Mouse (Mus musculus): ENCODE data around the gene Slc35f6.

GRCm38 (mm10) chr5:30616644-30617043 is 31.1 kb upstream of the Slc35f6 start:
- TF ChIP-seq CTCF (IDR thresholded peaks at IDR 0.05; ENCODE audit: low read depth) (no peak), EP300 (IDR thresholded peaks at IDR 0.05; ENCODE audit: low read depth) (no peak)

Measured in liver, embryonic 14.5 days (tissue).